Mouse (Mus musculus): ENCODE measurements around the gene Ppil2. TPM values are rescaled to one million over a fixed set of nuclear protein-coding genes. Genes with fewer than 3 reads are reported as not detected.

The Ppil2 gene
- polyA plus RNA-seq, 1 experiment from 2014 or later = 61.5 TPM

DNA sequence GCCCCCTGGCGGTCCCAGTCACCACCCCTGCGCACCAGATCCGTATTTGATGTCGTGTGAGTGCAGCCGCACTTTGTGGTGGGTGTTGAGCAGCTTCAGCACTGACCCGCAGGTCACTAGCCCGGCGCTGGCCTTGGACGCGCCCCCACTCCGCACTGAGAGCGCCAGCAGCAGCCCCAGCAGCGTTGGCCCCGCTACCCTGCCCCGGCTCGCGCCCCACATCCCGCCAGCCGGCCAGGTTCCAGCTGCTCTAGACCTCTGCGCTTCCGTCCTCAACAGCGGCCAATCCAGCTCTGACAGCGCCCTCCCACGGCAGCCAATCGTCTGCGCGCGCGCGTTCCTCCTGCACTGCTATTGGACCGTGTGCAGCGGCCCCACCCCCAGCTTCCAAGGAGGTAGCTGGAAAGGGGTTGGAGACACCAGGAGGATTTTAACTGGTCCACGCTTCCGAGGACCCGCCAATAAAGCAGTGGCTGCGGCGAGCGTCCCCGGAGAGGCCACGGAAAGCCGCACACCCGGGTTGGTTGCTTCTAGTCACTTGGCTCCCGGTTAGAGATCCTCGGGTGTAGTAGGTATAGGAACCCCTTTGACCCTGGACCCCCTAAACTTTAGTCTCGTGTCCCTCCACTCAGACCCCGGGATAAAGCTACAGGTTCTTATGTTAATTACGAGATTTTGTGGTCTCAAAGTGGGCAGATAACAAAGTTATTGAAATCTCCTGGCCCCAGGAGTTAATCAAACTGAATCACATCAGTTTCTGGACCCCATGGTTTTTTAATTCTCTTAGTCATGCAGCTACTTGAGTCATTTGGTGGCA is 21.2 kb upstream of the Ppil2 start, which contains the start of gene Sdf2l1:
TSS of gene Sdf2l1 (minus strand) at position 295 of the 817 bp plus-strand sequence.
- DNase-seq (ENCODE audit: low spot score) = peak; percentile 99
- H3K36me3 ChIP-seq (ENCODE audit: control insufficient read depth, insufficient read depth, low read length) = no peaks in the 10 kb centered on the region
- TF ChIP-seq EP300 (optimal IDR thresholded peaks at IDR 0.05) (no peak), CTCF (IDR thresholded peaks at IDR 0.05; ENCODE audit: low read depth) (peak; percentile 48; the same call in 1 of the 2 replicates)
- peak within 1 kb of the TSS; percentile 67 for H3K27ac ChIP-seq (replicated peaks)
- H3K4me1 ChIP-seq (replicated peaks; ENCODE audit: control insufficient read depth, insufficient read depth) = 0 out of 2 replicates have a peak, but pooled peaks cover 2% of the 10 kb centered on the region
- peak; percentile 99 for ATAC-seq (ENCODE audit: low FRiP score, low TSS enrichment)
- peak within 1 kb of the TSS; percentile 99 for H3K4me2 ChIP-seq (replicated peaks; ENCODE audit: low read depth)
- peak within 1 kb of the TSS; percentile 62 for H3K9ac ChIP-seq (ENCODE audit: low read length)
- under 1% methylated on average over 46 of the region's 47 CpGs for WGBS
- H3K27me3 ChIP-seq (ENCODE audit: control insufficient read depth, insufficient read depth, low read length) = no peaks in the 10 kb centered on the region
- H3K9me3 ChIP-seq (ENCODE audit: control insufficient read depth, low read length) = no peaks in the 10 kb centered on the region
- peak within 1 kb of the TSS; percentile 76 for H3K4me3 ChIP-seq (ENCODE audit: low read depth, low read length)

DNA sequence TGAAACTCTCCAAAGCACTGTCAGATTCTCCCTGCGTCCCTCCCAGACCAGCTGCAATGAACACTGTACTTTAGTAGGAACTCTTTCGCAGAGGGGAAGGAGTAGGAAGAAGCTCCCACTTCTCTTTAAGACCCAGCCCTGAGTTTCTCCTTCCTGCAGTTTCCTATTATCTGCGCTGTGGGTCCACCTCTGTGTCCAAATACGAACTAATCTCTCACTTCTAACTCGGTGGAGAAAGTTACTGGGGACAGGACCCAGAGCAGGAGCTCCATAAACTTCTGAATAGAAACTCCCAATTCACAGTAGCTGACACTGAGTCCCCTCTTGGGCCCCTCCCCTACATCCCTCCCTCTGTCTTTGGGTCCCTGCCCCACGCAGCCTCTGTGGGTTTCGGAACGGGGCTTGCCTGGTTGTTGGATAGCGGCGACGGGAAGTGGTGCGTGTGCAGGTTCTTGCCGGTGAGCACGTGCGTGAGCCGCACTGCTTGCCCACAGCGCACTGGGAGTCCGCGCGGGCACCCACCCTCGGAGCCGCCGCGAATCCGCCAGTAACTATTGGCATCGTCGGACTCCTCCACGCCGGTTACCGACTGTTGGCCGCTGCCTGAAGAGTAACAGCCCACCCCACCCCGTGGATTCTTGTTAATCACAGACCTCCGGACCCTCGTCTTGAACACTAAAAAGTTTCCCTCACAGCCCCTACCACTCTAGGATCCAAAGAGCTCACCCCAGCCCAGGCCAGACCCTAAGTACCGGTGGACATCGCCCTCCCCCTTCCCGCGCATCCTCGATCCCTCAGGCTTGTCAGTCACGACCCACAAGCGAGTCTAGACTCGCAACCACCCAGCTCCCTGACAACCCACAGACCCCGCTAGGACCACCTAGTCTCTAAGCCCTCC is 20.4 kb upstream of the Ppil2 start:
- no peaks in the 10 kb centered on the region for H3K27me3 ChIP-seq (ENCODE audit: control insufficient read depth, insufficient read depth, low read length)
- peak overlapping the region; percentile 99 for H3K4me2 ChIP-seq (replicated peaks; ENCODE audit: low read depth)
- H3K9ac ChIP-seq (ENCODE audit: low read length) = peak overlapping the region; percentile 62
- WGBS = 3% methylated on average over 43 of the region's 43 CpGs
- DNase-seq (ENCODE audit: low spot score) = peak; percentile 50
- 0 out of 2 replicates have a peak, but pooled peaks cover 2% of the 10 kb centered on the region for H3K4me1 ChIP-seq (replicated peaks; ENCODE audit: control insufficient read depth, insufficient read depth)
- no peak for ATAC-seq (ENCODE audit: low FRiP score, low TSS enrichment)
- H3K9me3 ChIP-seq (ENCODE audit: control insufficient read depth, low read length) = no peaks in the 10 kb centered on the region
- H3K36me3 ChIP-seq (ENCODE audit: control insufficient read depth, insufficient read depth, low read length) = no peaks in the 10 kb centered on the region
- TF ChIP-seq CTCF (IDR thresholded peaks at IDR 0.05; ENCODE audit: low read depth) = no peak; the same call in 1 of the 2 replicates
- no peak for TF ChIP-seq EP300 (optimal IDR thresholded peaks at IDR 0.05)
- H3K4me3 ChIP-seq (ENCODE audit: low read depth, low read length) = peak overlapping the region; percentile 76
- peak overlapping the region; percentile 67 for H3K27ac ChIP-seq (replicated peaks)

DNA sequence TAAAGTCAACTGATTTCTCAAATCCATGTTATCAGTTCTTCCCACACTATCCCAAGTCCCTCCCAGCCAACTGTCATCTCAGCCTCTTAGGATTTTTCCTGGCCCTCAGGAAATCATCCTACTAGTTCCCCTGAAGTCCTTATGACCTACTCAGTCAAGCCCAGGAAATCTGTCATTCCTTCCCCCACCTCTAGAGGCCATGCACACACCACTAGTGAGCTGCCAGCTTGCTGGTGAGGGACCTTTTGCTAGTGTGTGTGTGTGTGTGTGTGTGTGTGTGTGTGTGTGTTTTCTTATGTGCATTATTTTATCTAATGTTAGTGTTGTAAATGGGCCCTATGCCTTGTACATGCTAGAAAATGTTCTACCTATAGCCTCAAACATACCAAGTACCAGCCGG is 16.2 kb upstream of the Ppil2 start:
- DNase-seq (ENCODE audit: low spot score) (peak; percentile 69), ATAC-seq (ENCODE audit: low FRiP score, low TSS enrichment) (no peak)
- no peak overlapping the region for H3K9ac ChIP-seq (ENCODE audit: low read length)
- H3K27ac ChIP-seq (replicated peaks) = no peak overlapping the region
- H3K9me3 ChIP-seq (ENCODE audit: control insufficient read depth, low read length) = no peaks in the 10 kb centered on the region
- WGBS = 100% methylated on average over 1 of the region's 1 CpGs
- no peaks in the 10 kb centered on the region for H3K27me3 ChIP-seq (ENCODE audit: control insufficient read depth, insufficient read depth, low read length)
- H3K4me1 ChIP-seq (replicated peaks; ENCODE audit: control insufficient read depth, insufficient read depth) = 0 out of 2 replicates have a peak, but pooled peaks cover 5% of the 10 kb centered on the region
- TF ChIP-seq EP300 (optimal IDR thresholded peaks at IDR 0.05) (no peak), CTCF (IDR thresholded peaks at IDR 0.05; ENCODE audit: low read depth) (peak; percentile 86)
- H3K4me3 ChIP-seq (ENCODE audit: low read depth, low read length) = no peak overlapping the region
- no peaks in the 10 kb centered on the region for H3K36me3 ChIP-seq (ENCODE audit: control insufficient read depth, insufficient read depth, low read length)
- no peak overlapping the region for H3K4me2 ChIP-seq (replicated peaks; ENCODE audit: low read depth)

DNA sequence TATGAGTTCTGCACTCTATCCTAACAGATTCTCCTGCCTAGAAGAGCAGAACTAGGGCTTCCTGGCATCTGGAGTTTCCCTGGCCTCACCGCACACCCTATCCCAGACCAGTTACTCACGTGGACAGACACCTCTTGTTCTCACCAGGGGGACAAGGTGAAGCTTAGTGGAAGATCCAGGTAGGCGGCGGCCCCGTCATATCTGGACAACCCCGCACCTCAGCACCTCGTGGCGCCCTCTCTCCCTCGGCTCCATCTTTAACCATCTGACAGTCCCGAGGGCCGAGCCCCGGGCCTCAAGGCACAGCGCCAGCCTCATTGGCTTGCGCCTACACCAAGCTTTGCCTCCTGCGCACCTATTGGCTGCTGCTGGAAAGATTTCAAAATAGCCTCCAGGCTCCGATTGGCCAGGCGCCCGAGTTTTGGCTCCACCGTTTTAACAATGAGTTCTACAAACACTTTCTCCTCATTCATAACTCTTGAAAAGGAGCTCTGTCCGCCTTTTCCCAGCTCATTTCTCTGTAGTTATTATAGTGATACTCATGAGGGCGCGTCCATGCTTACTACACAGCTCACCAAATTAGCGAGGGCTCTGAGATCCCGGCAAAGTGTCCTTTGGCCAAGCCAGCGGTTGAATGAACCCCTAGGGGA is 13.9 kb upstream of the Ppil2 start, which contains the start of gene 2610318N02Rik:
TSS of gene 2610318N02Rik (minus strand) at position 297 of the 650 bp plus-strand sequence.
- DNase-seq (ENCODE audit: low spot score) = peak; percentile 85
- ATAC-seq (ENCODE audit: low FRiP score, low TSS enrichment) = peak; percentile 88
- no peaks in the 10 kb centered on the region for H3K27me3 ChIP-seq (ENCODE audit: control insufficient read depth, insufficient read depth, low read length)
- H3K27ac ChIP-seq (replicated peaks) = no peak within 1 kb of the TSS; the same call in 1 of the 2 replicates
- peak within 1 kb of the TSS; percentile 45 for H3K9ac ChIP-seq (ENCODE audit: low read length)
- no peak for TF ChIP-seq EP300 (optimal IDR thresholded peaks at IDR 0.05)
- peak; percentile 15; the same call in 1 of the 2 replicates for TF ChIP-seq CTCF (IDR thresholded peaks at IDR 0.05; ENCODE audit: low read depth)
- H3K4me1 ChIP-seq (replicated peaks; ENCODE audit: control insufficient read depth, insufficient read depth) = 0 out of 2 replicates have a peak, but pooled peaks cover 3% of the 10 kb centered on the region
- WGBS = 3% methylated on average over 25 of the region's 25 CpGs
- H3K4me3 ChIP-seq (ENCODE audit: low read depth, low read length) = peak within 1 kb of the TSS; percentile 32
- no peaks in the 10 kb centered on the region for H3K36me3 ChIP-seq (ENCODE audit: control insufficient read depth, insufficient read depth, low read length)
- no peaks in the 10 kb centered on the region for H3K9me3 ChIP-seq (ENCODE audit: control insufficient read depth, low read length)
- peak within 1 kb of the TSS; percentile 67 for H3K4me2 ChIP-seq (replicated peaks; ENCODE audit: low read depth)
